Mouse (Mus musculus) fat pad, adult 2 months (tissue): ENCODE data around the gene Ptprf.

Source experiments
- DNase-seq: peaks from one replicate; pipeline ENCODE4 v3.0.0-alpha.2; 2011; ENCODE audit warnings: low read depth, low spot score; ENCODE audit errors: extremely low read depth

Ptprf gene

GRCm38 (mm10) chr4:118259782-118260463 is 31.3 kb downstream of the Ptprf start:
- no peak for DNase-seq

GRCm38 (mm10) chr4:118257977-118258376 is 33.2 kb downstream of the Ptprf start:
- no peak for DNase-seq

- DNase-seq, result no peak
Observed at GRCm38 (mm10) chr4:118257416-118257815, 33.8 kb downstream of the Ptprf start.

DNA sequence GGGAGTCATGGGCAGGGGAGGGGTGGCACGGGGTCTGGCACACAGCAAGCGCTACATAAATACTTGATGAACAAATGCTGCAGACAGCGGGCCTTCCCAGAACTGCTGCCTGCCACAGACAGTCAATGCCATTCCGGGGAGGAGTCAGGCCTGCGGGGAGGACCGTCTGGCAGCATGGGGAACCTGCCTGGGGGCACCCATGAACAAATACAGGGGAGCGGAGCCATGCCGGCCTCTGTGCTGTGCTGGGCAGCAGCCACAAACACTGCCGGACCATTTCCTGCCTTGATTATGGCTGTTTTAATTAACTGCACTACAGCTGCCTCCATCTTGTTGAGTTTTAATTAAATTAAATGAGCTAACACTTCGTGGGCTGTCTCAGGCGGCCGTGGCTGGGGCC is 35.0 kb downstream of the Ptprf start:
- no peak for DNase-seq

GRCm38 (mm10) chr4:118254953-118255352 is 36.3 kb downstream of the Ptprf start:
- no peak for DNase-seq

- DNase-seq, result peak; percentile 86
Observed at GRCm38 (mm10) chr4:118247323-118247722, 43.9 kb downstream of the Ptprf start.

- DNase-seq, result no peak
Observed at GRCm38 (mm10) chr4:118245847-118246246, 45.4 kb downstream of the Ptprf start.

DNA sequence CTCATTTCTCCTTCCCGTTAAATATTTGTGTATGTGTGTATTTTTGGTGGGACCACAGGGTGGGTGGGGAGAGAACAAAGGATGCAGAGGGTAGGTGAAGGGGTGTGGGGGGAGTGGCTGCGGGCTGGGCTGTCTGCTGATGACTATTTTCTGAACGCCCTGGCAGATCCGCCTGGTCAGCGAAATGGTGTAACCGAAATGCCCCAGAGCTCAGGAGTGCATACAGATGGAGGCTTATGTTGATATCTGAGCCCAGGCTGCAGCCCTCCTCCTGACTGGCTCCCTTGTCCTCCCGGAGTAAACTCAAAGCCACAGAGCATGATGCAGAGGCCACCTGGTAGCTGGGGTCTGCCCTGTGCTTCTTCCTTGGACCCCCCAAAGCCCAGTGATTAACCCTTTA is 47.4 kb downstream of the Ptprf start:
- DNase-seq, result no peak

- no peak for DNase-seq
Observed at GRCm38 (mm10) chr4:118243298-118243697, 47.9 kb downstream of the Ptprf start.

DNA sequence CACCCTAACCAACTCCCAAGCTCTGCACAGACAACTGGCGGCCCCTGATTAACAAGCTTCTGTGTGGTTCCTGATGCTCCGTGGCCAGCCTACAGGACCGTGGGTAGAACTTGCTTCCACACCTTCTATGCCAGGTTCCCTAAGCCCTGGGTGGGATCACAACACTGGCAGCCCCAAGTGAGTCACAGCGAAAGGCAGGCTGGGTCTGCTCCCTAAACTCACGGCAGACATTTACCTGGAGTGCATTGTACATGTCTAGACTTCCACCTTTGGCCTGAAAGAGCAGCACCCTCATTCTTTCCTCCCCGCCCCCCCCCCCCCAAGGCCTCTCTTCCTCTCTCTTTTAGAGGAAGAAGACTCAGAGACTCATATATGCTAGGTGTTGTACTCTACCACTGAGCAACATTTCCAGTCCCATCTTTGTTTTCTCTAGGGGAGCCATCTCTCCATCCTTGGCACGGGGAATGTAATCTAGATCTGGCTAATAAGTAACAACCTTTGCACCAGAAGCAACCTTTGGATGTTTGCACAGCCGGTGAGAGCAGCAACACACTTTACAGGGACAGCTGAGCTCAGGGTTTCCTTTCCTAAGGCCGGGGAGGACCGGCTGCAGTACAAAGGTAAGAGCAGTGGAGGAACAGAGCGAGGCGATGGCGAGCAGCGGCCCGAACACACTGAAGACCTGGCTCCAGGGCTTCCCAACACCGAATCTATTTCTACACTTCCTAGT is 51.1 kb downstream of the Ptprf start:
- DNase-seq, result no peak

DNA sequence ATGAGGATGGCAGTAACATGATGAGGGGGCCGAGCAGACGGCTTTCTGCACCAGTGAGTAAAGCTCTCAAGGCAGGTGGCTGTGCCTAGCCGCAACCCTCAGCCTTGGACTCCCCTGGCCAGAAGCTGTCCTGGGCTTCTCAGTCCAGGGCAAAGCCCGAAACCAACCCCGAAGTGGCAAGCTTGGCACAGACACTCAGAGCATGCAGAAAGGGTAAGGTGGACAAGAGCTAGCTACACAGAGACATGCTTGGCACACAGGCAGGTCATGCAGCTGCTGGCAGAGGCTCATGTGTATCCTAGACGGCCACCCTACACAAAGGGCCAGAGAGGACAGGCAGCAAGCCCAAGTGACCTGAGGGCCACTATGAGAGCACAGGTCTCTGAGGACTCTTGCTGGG is 52.5 kb downstream of the Ptprf start:
- DNase-seq, result no peak

DNA sequence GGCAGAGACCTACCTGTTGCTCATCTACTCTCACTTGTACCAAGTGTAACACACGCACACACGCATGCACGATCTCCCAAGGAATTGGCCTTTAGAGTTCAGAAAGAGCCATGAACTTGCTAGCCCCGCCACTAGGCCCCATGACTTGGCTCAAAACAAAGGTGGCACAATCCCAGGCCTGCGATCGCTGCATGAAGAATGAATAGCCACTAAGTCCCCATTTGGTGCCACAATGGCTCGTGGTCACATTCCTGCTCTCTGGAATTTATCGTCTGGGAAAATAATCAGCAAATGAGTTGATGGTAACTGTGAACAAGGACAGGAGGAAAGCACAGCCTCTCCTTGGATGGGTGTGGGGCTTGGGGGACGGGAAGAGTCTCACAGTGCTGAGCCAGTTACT is 54.3 kb downstream of the Ptprf start:
- no peak for DNase-seq

DNA sequence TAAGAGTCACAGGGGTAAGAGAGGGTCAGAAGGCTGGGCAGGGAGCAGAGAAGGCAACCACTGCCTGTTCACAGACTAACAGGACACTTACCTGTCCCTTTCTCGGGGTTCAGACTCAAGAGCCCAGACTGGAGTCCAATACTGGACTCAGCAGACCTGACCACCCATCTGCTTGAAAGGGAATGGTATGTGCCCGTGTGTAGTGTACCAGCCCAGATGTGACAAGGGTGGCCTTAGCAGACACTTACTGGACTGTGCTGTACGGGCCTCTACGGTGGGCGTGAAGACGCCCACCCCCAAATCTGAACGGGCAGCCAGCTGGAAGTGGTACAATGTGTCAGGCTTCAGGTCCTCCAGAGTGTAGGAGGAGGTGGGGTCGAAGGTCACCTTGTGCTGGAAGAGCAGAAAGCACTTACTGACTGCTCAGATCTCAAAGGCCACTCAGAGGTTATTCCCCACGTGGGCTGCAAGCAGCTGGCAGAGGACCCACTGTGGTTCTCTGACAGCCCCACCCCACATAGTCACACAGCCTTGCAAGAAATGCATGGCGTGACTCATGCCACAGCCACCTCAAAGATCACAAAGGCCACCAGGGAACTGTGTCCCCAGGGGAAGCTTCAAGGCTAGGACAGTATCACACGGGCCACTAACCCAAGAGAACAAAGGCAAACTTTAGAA is 56.4 kb downstream of the Ptprf start:
- no peak for DNase-seq

GRCm38 (mm10) chr4:118233886-118234285 is 57.3 kb downstream of the Ptprf start:
- no peak for DNase-seq

DNA sequence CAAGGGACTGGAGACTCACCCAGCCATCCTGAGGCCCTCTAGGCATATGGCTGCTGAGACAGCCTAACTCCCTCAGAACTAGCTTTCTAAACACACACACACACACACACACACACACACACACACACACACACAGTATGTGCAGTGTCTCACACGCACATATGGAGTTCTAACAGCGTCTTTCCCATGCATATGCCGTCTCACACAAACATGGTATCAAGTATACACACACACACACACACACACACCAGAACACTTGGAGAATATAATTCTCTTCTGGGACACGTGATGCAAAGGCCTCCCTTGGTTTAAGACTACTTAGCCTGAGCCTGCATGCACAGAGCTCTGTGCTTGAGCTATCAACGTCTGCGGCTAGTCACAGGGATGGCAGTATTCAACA is 59.3 kb downstream of the Ptprf start:
- DNase-seq, result no peak

DNA sequence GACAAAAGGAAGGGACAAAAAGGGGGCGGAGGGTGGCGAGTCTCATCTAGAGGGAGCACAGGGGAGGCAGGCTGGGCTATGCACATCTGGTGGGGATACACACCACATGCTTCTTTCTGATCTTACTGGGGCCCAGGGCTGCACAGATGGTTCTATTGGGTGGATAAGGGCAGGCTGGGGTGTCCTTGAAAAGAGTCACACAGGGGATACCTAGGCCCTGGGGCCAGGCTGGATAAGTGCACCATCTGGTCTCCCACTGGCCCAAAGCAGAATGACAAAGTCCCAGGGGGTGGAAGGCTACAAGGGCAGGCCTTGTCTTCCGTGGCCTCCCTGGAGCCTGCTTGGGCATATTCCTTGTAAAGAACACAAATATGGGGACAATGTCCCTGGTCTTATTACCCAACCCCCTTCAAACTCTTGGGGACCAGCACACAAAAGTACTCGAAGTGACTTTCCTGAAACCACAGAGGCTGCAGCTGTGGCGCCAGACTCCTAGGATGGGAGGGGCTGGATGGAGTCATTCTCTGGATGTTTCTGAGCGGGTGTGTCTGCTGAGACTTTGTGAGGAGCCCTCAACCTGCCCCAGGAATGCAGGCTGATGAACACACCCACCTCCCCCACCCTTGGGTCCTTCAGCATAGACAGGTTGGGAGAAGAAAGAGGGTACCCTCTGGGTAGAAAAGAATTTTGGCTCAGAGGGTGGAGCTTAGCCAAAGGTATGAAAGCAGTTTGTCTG is 62.0 kb downstream of the Ptprf start:
- no peak for DNase-seq

- no peak for DNase-seq
Observed at GRCm38 (mm10) chr4:118227398-118227797, 63.8 kb downstream of the Ptprf start.

- no peak for DNase-seq
Observed at GRCm38 (mm10) chr4:118221261-118221660, 69.9 kb downstream of the Ptprf start.

DNA sequence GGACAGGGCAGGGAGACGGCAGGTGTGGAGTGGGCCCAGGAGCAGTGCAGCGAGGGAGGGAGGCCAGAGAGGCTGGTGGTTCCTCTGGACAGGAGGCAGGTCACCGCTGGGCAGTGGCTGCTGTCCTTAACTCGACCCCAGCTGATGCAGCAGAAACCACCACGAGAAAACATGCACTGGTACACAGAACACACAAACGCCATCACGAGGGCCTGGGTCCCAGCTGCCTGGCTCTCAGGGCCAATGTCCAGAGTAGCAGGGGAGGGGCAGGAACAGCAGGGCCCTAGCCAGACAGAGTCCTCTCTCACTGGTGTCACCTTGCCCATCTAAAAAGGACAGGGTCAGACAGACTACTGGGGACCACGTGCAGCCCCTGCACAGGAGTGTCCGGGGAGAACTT is 70.4 kb downstream of the Ptprf start:
- no peak for DNase-seq

DNA sequence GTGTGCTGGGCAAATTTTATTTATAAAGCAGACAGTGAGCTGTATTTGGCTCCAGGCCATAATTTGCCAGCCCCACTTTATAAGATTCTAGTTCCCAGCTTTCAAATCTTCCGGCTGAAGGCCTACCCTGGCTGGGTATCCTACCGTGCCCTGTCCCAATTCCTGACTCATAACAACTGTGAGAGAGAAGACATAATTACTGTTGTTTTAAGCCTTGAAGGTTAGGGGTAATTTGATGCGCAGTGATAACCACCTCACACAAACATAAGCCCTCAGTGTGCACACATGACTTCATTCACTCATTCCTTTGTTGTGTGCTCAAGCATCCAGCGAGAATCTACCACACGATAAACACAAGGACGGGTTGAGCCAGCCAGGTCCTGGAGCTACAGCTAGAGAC is 71.7 kb downstream of the Ptprf start:
- no peak for DNase-seq

- DNase-seq, result no peak
Observed at GRCm38 (mm10) chr4:118218521-118218920, 72.7 kb downstream of the Ptprf start.
